Mouse (Mus musculus) cerebellum, adult 2 months (tissue): ENCODE results near the gene Atf6. TPM values are rescaled to one million over a fixed set of nuclear protein-coding genes. Genes with fewer than 3 reads are reported as not detected.
A peak's percentile ranks its signal among the peaks of the same experiment; 100 is the strongest.

Experiments
- DNase-seq, 2 experiments: peaks; one replicate each; pipeline ENCODE4 v3.0.0; 2021
- H3K27ac ChIP-seq: fragments of 200-500 bp; 2 replicates; pipeline ENCODE4 v1.5.1; 2012; ENCODE audit warnings: low read length, control low read depth, inconsistent platforms; ENCODE audit not compliant: insufficient read depth
- H3K27me3 ChIP-seq: fragments of 200-500 bp; 2 replicates; pipeline ENCODE4 v1.6.1; 2012; ENCODE audit warnings: inconsistent platforms, mild to moderate bottlenecking, low read length, moderate library complexity; ENCODE audit not compliant: control insufficient read depth, insufficient read depth
- H3K4me1 ChIP-seq: fragments of 200-500 bp; 2 replicates; pipeline ENCODE4 v1.6.1; 2011; ENCODE audit warnings: low read length; ENCODE audit not compliant: control insufficient read depth, insufficient read depth
- H3K4me3 ChIP-seq: fragments of 200-500 bp; replicated peaks from 2 replicates; pipeline ENCODE3; 2011; ENCODE audit warnings: mild to moderate bottlenecking, low read depth, low read length, control low read depth; ENCODE audit not compliant: insufficient read depth
- CTCF ChIP-seq: fragments of 200-500 bp; IDR thresholded peaks from 2 replicates; pipeline ENCODE4 v1.5.1; 2011; ENCODE audit warnings: low read depth, mild to moderate bottlenecking, control low read depth, low read length, moderate library complexity, borderline replicate concordance; ENCODE audit not compliant: insufficient read depth
- POLR2A ChIP-seq: fragments of 200-500 bp; IDR thresholded peaks from 2 replicates; pipeline ENCODE4 v1.6.1; 2011; ENCODE audit warnings: low read length, control low read depth, borderline replicate concordance; ENCODE audit not compliant: insufficient read depth
- WGBS: fragments of 180-500 bp; shearing (Covaris S2); methylation state at CpG from one replicate; pipeline ENCODE4 v1.1.7; 2018; 5-methylcytosine and 5-hydroxymethylcytosine counted together
- polyA plus RNA-seq: library from polyadenylated mRNA; depleted of rRNA; stranded (reverse); fragments of >200 nt; gene quantifications from 2 replicates; pipeline ENCODE4 v1.2.3, GENCODE M21; 2012

Atf6 gene
- polyA plus RNA-seq, 1 experiment, result 19.1 TPM

GRCm38 (mm10) chr1:170791542-170791941, 76.0 kb downstream of the Atf6 start:
- Histone ChIP-seq H3K4me1 (no peaks in the 10 kb centered on the region), H3K27ac (no peak overlapping the region), H3K27me3 (no peaks in the 10 kb centered on the region), H3K4me3 (no peak overlapping the region)
- 73% methylated on average over 6 of the region's 6 CpGs for WGBS
- TF ChIP-seq POLR2A (no peak), CTCF (no peak)
- peak in 1 of 2 experiments; percentile 3 for DNase-seq

GRCm38 (mm10) chr1:170791001-170791400, 76.6 kb downstream of the Atf6 start:
- no peaks in the 10 kb centered on the region for H3K27me3 ChIP-seq
- no peak overlapping the region for H3K4me3 ChIP-seq
- H3K4me1 ChIP-seq, result no peaks in the 10 kb centered on the region
- no peak overlapping the region for H3K27ac ChIP-seq
- TF ChIP-seq CTCF (no peak), POLR2A (no peak)
- 88% methylated on average over 3 of the region's 3 CpGs for WGBS
- no peak for DNase-seq

- no peak for DNase-seq
- TF ChIP-seq POLR2A, result no peak
- TF ChIP-seq CTCF, result no peak
- H3K4me3 ChIP-seq, result no peak overlapping the region
- 64% methylated on average over 1 of the region's 1 CpGs for WGBS
- H3K4me1 ChIP-seq, result no peaks in the 10 kb centered on the region
- no peaks in the 10 kb centered on the region for H3K27me3 ChIP-seq
- no peak overlapping the region for H3K27ac ChIP-seq
Measured at GRCm38 (mm10) chr1:170787643-170788042, 79.9 kb downstream of the Atf6 start.

GRCm38 (mm10) chr1:170786570-170787341, 80.8 kb downstream of the Atf6 start:
- no peak for DNase-seq
- 94% methylated on average over 14 of the region's 14 CpGs for WGBS
- no peak overlapping the region for H3K27ac ChIP-seq
- no peak overlapping the region for H3K4me3 ChIP-seq
- no peak for TF ChIP-seq CTCF
- TF ChIP-seq POLR2A, result no peak
- no peaks in the 10 kb centered on the region for H3K4me1 ChIP-seq
- H3K27me3 ChIP-seq, result no peaks in the 10 kb centered on the region

- Histone ChIP-seq H3K27me3 (no peaks in the 10 kb centered on the region), H3K4me1 (no peaks in the 10 kb centered on the region), H3K4me3 (no peak overlapping the region), H3K27ac (no peak overlapping the region)
- no peak for TF ChIP-seq POLR2A
- 0 out of 2 replicates have a peak, but pooled peaks have one; percentile 12 for TF ChIP-seq CTCF
- no peak for DNase-seq
- WGBS, result 87% methylated on average over 4 of the region's 4 CpGs
Measured at GRCm38 (mm10) chr1:170777688-170778087, 89.9 kb downstream of the Atf6 start.

- no peaks in the 10 kb centered on the region for H3K4me1 ChIP-seq
- no peak overlapping the region for H3K27ac ChIP-seq
- no peak for DNase-seq
- TF ChIP-seq POLR2A, result no peak
- no peak for TF ChIP-seq CTCF
- no peak overlapping the region for H3K4me3 ChIP-seq
- WGBS, result 91% methylated on average over 1 of the region's 1 CpGs
- no peaks in the 10 kb centered on the region for H3K27me3 ChIP-seq
Measured at GRCm38 (mm10) chr1:170774431-170774830, 93.1 kb downstream of the Atf6 start.

GRCm38 (mm10) chr1:170773506-170773905, 94.1 kb downstream of the Atf6 start:
- 94% methylated on average over 4 of the region's 4 CpGs for WGBS
- no peak overlapping the region for H3K4me3 ChIP-seq
- H3K4me1 ChIP-seq, result no peaks in the 10 kb centered on the region
- H3K27ac ChIP-seq, result no peak overlapping the region
- TF ChIP-seq POLR2A (no peak), CTCF (no peak)
- no peak for DNase-seq
- no peaks in the 10 kb centered on the region for H3K27me3 ChIP-seq

- H3K4me3 ChIP-seq, result no peak overlapping the region
- 69% methylated on average over 25 of the region's 25 CpGs for WGBS
- DNase-seq, result no peak
Measured at GRCm38 (mm10) chr1:170771437-170772003, 96.1 kb downstream of the Atf6 start.

More at GRCm38 (mm10) chr1:170771437-170772003, 96.1 kb downstream of the Atf6 start:
- Histone ChIP-seq H3K27ac (no peak overlapping the region), H3K27me3 (no peaks in the 10 kb centered on the region), H3K4me1 (no peaks in the 10 kb centered on the region)
- TF ChIP-seq CTCF (no peak), POLR2A (no peak)
